Mouse (Mus musculus) embryonic fibroblast, embryonic 13.5 days (primary cell): Measurements from ENCODE around the gene Kirrel3. TPM values are rescaled to one million over a fixed set of nuclear protein-coding genes. Genes with fewer than 3 reads are reported as not detected.

Source experiments
- H3K27ac ChIP-seq: 2 replicates; pipeline ENCODE4 v1.5.1; 2012; ENCODE audit warnings: low read length, control low read depth, inconsistent platforms; ENCODE audit not compliant: insufficient read depth
- H3K4me1 ChIP-seq: 2 replicates; pipeline ENCODE4 v1.6.1; 2011; ENCODE audit warnings: low read length; ENCODE audit not compliant: control insufficient read depth, insufficient read depth
- H3K4me3 ChIP-seq: 2 replicates; pipeline ENCODE4 v1.5.1; 2011; ENCODE audit warnings: mild to moderate bottlenecking, control low read depth, low read length; ENCODE audit not compliant: insufficient read depth
- CTCF ChIP-seq: IDR thresholded peaks from 2 replicates; pipeline ENCODE4 v1.5.1; 2011; ENCODE audit warnings: mild to moderate bottlenecking, control low read depth, low read length, moderate library complexity, borderline replicate concordance; ENCODE audit not compliant: insufficient read depth
- POLR2A ChIP-seq: IDR thresholded peaks from 2 replicates; pipeline ENCODE4 v1.6.1; 2011; ENCODE audit warnings: low read depth, mild to moderate bottlenecking, control low read depth, low read length, moderate library complexity
- polyA plus RNA-seq: library from polyadenylated mRNA; stranded (reverse); fragments of >200 nt; gene quantifications from 2 replicates; pipeline ENCODE4 v1.2.4, GENCODE M21; 2011; ENCODE audit warnings: low read depth; ENCODE audit not compliant: missing spikeins, insufficient read length

The Kirrel3 gene
- polyA plus RNA-seq, 1 experiment: 0.97 TPM

- H3K4me1 ChIP-seq: no peaks in the 10 kb centered on the region
- H3K4me3 ChIP-seq: no peak overlapping the region
- H3K27ac ChIP-seq: no peak overlapping the region
- TF ChIP-seq CTCF (no peak), POLR2A (no peak)
Observed at GRCm38 (mm10) chr9:35050701-35051454, 565.2 kb downstream of the Kirrel3 start.

- TF ChIP-seq CTCF: no peak
- TF ChIP-seq POLR2A: no peak
- H3K4me1 ChIP-seq: no peaks in the 10 kb centered on the region
- no peak overlapping the region for H3K4me3 ChIP-seq
- no peak overlapping the region for H3K27ac ChIP-seq
Observed at GRCm38 (mm10) chr9:35051666-35052065, 566.0 kb downstream of the Kirrel3 start.

- Histone ChIP-seq H3K4me1 (no peaks in the 10 kb centered on the region), H3K27ac (no peak overlapping the region), H3K4me3 (no peak overlapping the region)
- TF ChIP-seq POLR2A (no peak), CTCF (no peak)
Observed at GRCm38 (mm10) chr9:35052671-35053070, 567.0 kb downstream of the Kirrel3 start.

- TF ChIP-seq POLR2A: no peak
- no peak for TF ChIP-seq CTCF
- H3K4me1 ChIP-seq: no peaks in the 10 kb centered on the region
- no peak overlapping the region for H3K27ac ChIP-seq
- no peak overlapping the region for H3K4me3 ChIP-seq
Observed at GRCm38 (mm10) chr9:35053081-35053480, 567.4 kb downstream of the Kirrel3 start.

GRCm38 (mm10) chr9:35053669-35054068 is 568.0 kb downstream of the Kirrel3 start:
- TF ChIP-seq CTCF (no peak), POLR2A (no peak)
- no peaks in the 10 kb centered on the region for H3K4me1 ChIP-seq
- H3K4me3 ChIP-seq: no peak overlapping the region
- no peak overlapping the region for H3K27ac ChIP-seq

GRCm38 (mm10) chr9:35055528-35056330 is 570.0 kb downstream of the Kirrel3 start:
- H3K27ac ChIP-seq: no peak overlapping the region
- no peak for TF ChIP-seq POLR2A
- TF ChIP-seq CTCF: no peak
- no peaks in the 10 kb centered on the region for H3K4me1 ChIP-seq
- no peak overlapping the region for H3K4me3 ChIP-seq

GRCm38 (mm10) chr9:35056611-35057010 is 570.9 kb downstream of the Kirrel3 start:
- H3K4me1 ChIP-seq: no peaks in the 10 kb centered on the region
- H3K4me3 ChIP-seq: no peak overlapping the region
- TF ChIP-seq CTCF (no peak), POLR2A (no peak)
- no peak overlapping the region for H3K27ac ChIP-seq

GRCm38 (mm10) chr9:35057631-35058030 is 571.9 kb downstream of the Kirrel3 start:
- no peak for TF ChIP-seq POLR2A
- no peak for TF ChIP-seq CTCF
- Histone ChIP-seq H3K27ac (no peak overlapping the region), H3K4me1 (no peaks in the 10 kb centered on the region), H3K4me3 (no peak overlapping the region)

- H3K27ac ChIP-seq: no peak overlapping the region
- TF ChIP-seq POLR2A: no peak
- TF ChIP-seq CTCF: no peak
Observed at GRCm38 (mm10) chr9:35058186-35058585, 572.5 kb downstream of the Kirrel3 start.

More at GRCm38 (mm10) chr9:35058186-35058585, 572.5 kb downstream of the Kirrel3 start:
- Histone ChIP-seq H3K4me3 (no peak overlapping the region), H3K4me1 (no peaks in the 10 kb centered on the region)
